Mouse (Mus musculus): Measurements from ENCODE around the gene Dnajc3.
"Not testable (repeated sequence)": the region's sequence is repeated elsewhere in the genome, so short reads cannot be mapped to it uniquely, and the experiment has no call there.

Gene Dnajc3

GRCm38 (mm10) chr14:118931181-118931580, 6.6 kb upstream of the Dnajc3 start:
- DNase-seq (ENCODE audit: low read depth) = no peak

- DNase-seq (ENCODE audit: low read depth) = no peak
Observed at GRCm38 (mm10) chr14:118932956-118933355, 4.8 kb upstream of the Dnajc3 start.

GRCm38 (mm10) chr14:118934686-118935085, 3.1 kb upstream of the Dnajc3 start:
- DNase-seq (ENCODE audit: low read depth) = no peak

GRCm38 (mm10) chr14:118936236-118936635, 1.5 kb upstream of the Dnajc3 start:
- DNase-seq (ENCODE audit: low read depth) = no peak

- no peak for DNase-seq (ENCODE audit: low read depth)
Observed at GRCm38 (mm10) chr14:118936952-118937351, 824 bp upstream of the Dnajc3 start.

- DNase-seq (ENCODE audit: low read depth) = no peak
Observed at GRCm38 (mm10) chr14:118938551-118938950, 775 bp downstream of the Dnajc3 start.

- no peak for DNase-seq (ENCODE audit: low read depth)
Observed at GRCm38 (mm10) chr14:118940796-118941495, 3.2 kb downstream of the Dnajc3 start.

- DNase-seq (ENCODE audit: low read depth) = no peak
Observed at GRCm38 (mm10) chr14:118942076-118942475, 4.3 kb downstream of the Dnajc3 start.

GRCm38 (mm10) chr14:118944702-118945101, 6.9 kb downstream of the Dnajc3 start:
- no peak for DNase-seq (ENCODE audit: low read depth)

GRCm38 (mm10) chr14:118948841-118949240, 11.1 kb downstream of the Dnajc3 start:
- DNase-seq (ENCODE audit: low read depth) = no peak

GRCm38 (mm10) chr14:118951912-118952583, 14.3 kb downstream of the Dnajc3 start:
- DNase-seq (ENCODE audit: low read depth) = no peak

- no peak for DNase-seq (ENCODE audit: low read depth)
Observed at GRCm38 (mm10) chr14:118958010-118958409, 20.2 kb downstream of the Dnajc3 start.

- DNase-seq (ENCODE audit: low read depth) = no peak
Observed at GRCm38 (mm10) chr14:118965356-118966000, 27.7 kb downstream of the Dnajc3 start.

- no peak for DNase-seq (ENCODE audit: low read depth)
Observed at GRCm38 (mm10) chr14:118967646-118968045, 29.9 kb downstream of the Dnajc3 start.

- DNase-seq (ENCODE audit: low read depth) = no peak
Observed at GRCm38 (mm10) chr14:118972268-118972667, 34.5 kb downstream of the Dnajc3 start.

GRCm38 (mm10) chr14:118977136-118977816, 39.5 kb downstream of the Dnajc3 start:
- DNase-seq (ENCODE audit: low read depth) = no peak

GRCm38 (mm10) chr14:118979571-118980325, 42.0 kb downstream of the Dnajc3 start:
- DNase-seq (ENCODE audit: low read depth) = no peak

GRCm38 (mm10) chr14:118980358-118980757, 42.6 kb downstream of the Dnajc3 start:
- no peak for DNase-seq (ENCODE audit: low read depth)

- no peak for DNase-seq (ENCODE audit: low read depth)
Observed at GRCm38 (mm10) chr14:118980890-118981289, 43.1 kb downstream of the Dnajc3 start.

GRCm38 (mm10) chr14:118981711-118982428, 44.1 kb downstream of the Dnajc3 start:
- DNase-seq (ENCODE audit: low read depth) = not testable (repeated sequence)

- DNase-seq (ENCODE audit: low read depth) = not testable (repeated sequence)
Observed at GRCm38 (mm10) chr14:118982429-118983045, 44.8 kb downstream of the Dnajc3 start.
